Mouse (Mus musculus): Measurements from ENCODE around the gene Comp. TPM values are rescaled to one million over a fixed set of nuclear protein-coding genes. Genes with fewer than 3 reads are reported as not detected.

The Comp gene
- polyA plus RNA-seq, 1 experiment from 2014 or later: 0.14 TPM

- Histone ChIP-seq H3K36me3 (ENCODE audit: control insufficient read depth, insufficient read depth, low read length) (no peaks in the 10 kb centered on the region), H3K4me1 (ENCODE audit: control insufficient read depth, insufficient read depth, low read length) (no peaks in the 10 kb centered on the region), H3K27ac (ENCODE audit: low read depth, low read length) (no peak overlapping the region), H3K4me3 (ENCODE audit: low read length) (no peak overlapping the region), H3K4me2 (replicated peaks; ENCODE audit: low read depth, low read length) (no peak overlapping the region), H3K9ac (ENCODE audit: low read depth, low read length) (no peak overlapping the region), H3K27me3 (ENCODE audit: control insufficient read depth, insufficient read depth, low read length) (no peaks in the 10 kb centered on the region), H3K9me3 (ENCODE audit: control insufficient read depth, low read length) (no peaks in the 10 kb centered on the region)
- WGBS: 56% methylated on average over 4 of the region's 4 CpGs
- no peak for ATAC-seq (ENCODE audit: low FRiP score, low TSS enrichment)
These were observed 12.6 kb upstream of the Comp start for GRCm38 (mm10) chr8:70360769-70361168.

GRCm38 (mm10) chr8:70361484-70362032, 11.8 kb upstream of the Comp start:
- no peak overlapping the region for H3K27ac ChIP-seq (ENCODE audit: low read depth, low read length)
- no peaks in the 10 kb centered on the region for H3K9me3 ChIP-seq (ENCODE audit: control insufficient read depth, low read length)
- H3K36me3 ChIP-seq (ENCODE audit: control insufficient read depth, insufficient read depth, low read length): no peaks in the 10 kb centered on the region
- no peak for ATAC-seq (ENCODE audit: low FRiP score, low TSS enrichment)
- no peak overlapping the region for H3K9ac ChIP-seq (ENCODE audit: low read depth, low read length)
- no peak overlapping the region for H3K4me3 ChIP-seq (ENCODE audit: low read length)
- no peak overlapping the region for H3K4me2 ChIP-seq (replicated peaks; ENCODE audit: low read depth, low read length)
- 76% methylated on average over 10 of the region's 10 CpGs for WGBS
- no peaks in the 10 kb centered on the region for H3K27me3 ChIP-seq (ENCODE audit: control insufficient read depth, insufficient read depth, low read length)
- H3K4me1 ChIP-seq (ENCODE audit: control insufficient read depth, insufficient read depth, low read length): no peaks in the 10 kb centered on the region

- no peaks in the 10 kb centered on the region for H3K27me3 ChIP-seq (ENCODE audit: control insufficient read depth, insufficient read depth, low read length)
- H3K9ac ChIP-seq (ENCODE audit: low read depth, low read length): no peak overlapping the region
- no peak overlapping the region for H3K27ac ChIP-seq (ENCODE audit: low read depth, low read length)
- H3K4me3 ChIP-seq (ENCODE audit: low read length): no peak overlapping the region
- no peak for ATAC-seq (ENCODE audit: low FRiP score, low TSS enrichment)
- WGBS: 41% methylated on average over 5 of the region's 5 CpGs
- H3K9me3 ChIP-seq (ENCODE audit: control insufficient read depth, low read length): no peaks in the 10 kb centered on the region
- H3K4me2 ChIP-seq (replicated peaks; ENCODE audit: low read depth, low read length): no peak overlapping the region
- no peaks in the 10 kb centered on the region for H3K4me1 ChIP-seq (ENCODE audit: control insufficient read depth, insufficient read depth, low read length)
- no peaks in the 10 kb centered on the region for H3K36me3 ChIP-seq (ENCODE audit: control insufficient read depth, insufficient read depth, low read length)
These were observed 9.3 kb upstream of the Comp start for GRCm38 (mm10) chr8:70364066-70364465.

GRCm38 (mm10) chr8:70366588-70366987, 6.8 kb upstream of the Comp start:
- no peaks in the 10 kb centered on the region for H3K4me1 ChIP-seq (ENCODE audit: control insufficient read depth, insufficient read depth, low read length)
- H3K9ac ChIP-seq (ENCODE audit: low read depth, low read length): peak overlapping the region; percentile 18; the same call in 1 of the 2 replicates
- H3K27me3 ChIP-seq (ENCODE audit: control insufficient read depth, insufficient read depth, low read length): peaks cover 2% of the 10 kb centered on the region; the same call in 1 of the 2 replicates
- no peak overlapping the region for H3K4me2 ChIP-seq (replicated peaks; ENCODE audit: low read depth, low read length)
- H3K9me3 ChIP-seq (ENCODE audit: control insufficient read depth, low read length): no peaks in the 10 kb centered on the region
- 71% methylated on average over 5 of the region's 5 CpGs for WGBS
- no peaks in the 10 kb centered on the region for H3K36me3 ChIP-seq (ENCODE audit: control insufficient read depth, insufficient read depth, low read length)
- H3K4me3 ChIP-seq (ENCODE audit: low read length): no peak overlapping the region
- no peak for ATAC-seq (ENCODE audit: low FRiP score, low TSS enrichment)
- H3K27ac ChIP-seq (ENCODE audit: low read depth, low read length): no peak overlapping the region

GRCm38 (mm10) chr8:70370476-70370875, 2.9 kb upstream of the Comp start:
- Histone ChIP-seq H3K36me3 (ENCODE audit: control insufficient read depth, insufficient read depth, low read length) (no peaks in the 10 kb centered on the region), H3K27me3 (ENCODE audit: control insufficient read depth, insufficient read depth, low read length) (peaks cover 41% of the 10 kb centered on the region), H3K9me3 (ENCODE audit: control insufficient read depth, low read length) (no peaks in the 10 kb centered on the region), H3K4me1 (ENCODE audit: control insufficient read depth, insufficient read depth, low read length) (peaks cover 13% of the 10 kb centered on the region), H3K27ac (ENCODE audit: low read depth, low read length) (no peak overlapping the region), H3K4me2 (replicated peaks; ENCODE audit: low read depth, low read length) (no peak overlapping the region), H3K4me3 (ENCODE audit: low read length) (no peak overlapping the region), H3K9ac (ENCODE audit: low read depth, low read length) (no peak overlapping the region)
- 82% methylated on average over 7 of the region's 7 CpGs for WGBS
- no peak for ATAC-seq (ENCODE audit: low FRiP score, low TSS enrichment)

- 33% methylated on average over 6 of the region's 6 CpGs for WGBS
- Histone ChIP-seq H3K27ac (ENCODE audit: low read depth, low read length) (no peak overlapping the region), H3K9me3 (ENCODE audit: control insufficient read depth, low read length) (no peaks in the 10 kb centered on the region), H3K36me3 (ENCODE audit: control insufficient read depth, insufficient read depth, low read length) (no peaks in the 10 kb centered on the region), H3K4me3 (ENCODE audit: low read length) (no peak overlapping the region), H3K4me2 (replicated peaks; ENCODE audit: low read depth, low read length) (no peak overlapping the region), H3K27me3 (ENCODE audit: control insufficient read depth, insufficient read depth, low read length) (peaks cover 56% of the 10 kb centered on the region), H3K9ac (ENCODE audit: low read depth, low read length) (no peak overlapping the region), H3K4me1 (ENCODE audit: control insufficient read depth, insufficient read depth, low read length) (peaks cover 18% of the 10 kb centered on the region)
- ATAC-seq (ENCODE audit: low FRiP score, low TSS enrichment): no peak
These were observed 1.4 kb upstream of the Comp start for GRCm38 (mm10) chr8:70371951-70372350.

- Histone ChIP-seq H3K27ac (ENCODE audit: low read depth, low read length) (no peak overlapping the region), H3K9ac (ENCODE audit: low read depth, low read length) (no peak overlapping the region), H3K4me1 (ENCODE audit: control insufficient read depth, insufficient read depth, low read length) (peaks cover 18% of the 10 kb centered on the region), H3K4me3 (ENCODE audit: low read length) (peak overlapping the region; percentile 40), H3K9me3 (ENCODE audit: control insufficient read depth, low read length) (no peaks in the 10 kb centered on the region), H3K4me2 (replicated peaks; ENCODE audit: low read depth, low read length) (peak overlapping the region; percentile 42), H3K36me3 (ENCODE audit: control insufficient read depth, insufficient read depth, low read length) (no peaks in the 10 kb centered on the region), H3K27me3 (ENCODE audit: control insufficient read depth, insufficient read depth, low read length) (peaks cover 75% of the 10 kb centered on the region)
- WGBS: under 1% methylated on average over 52 of the region's 53 CpGs
- peak; percentile 78 for ATAC-seq (ENCODE audit: low FRiP score, low TSS enrichment)
These were observed 1.1 kb downstream of the Comp start for GRCm38 (mm10) chr8:70374318-70374927.

- peak overlapping the region; percentile 40 for H3K4me3 ChIP-seq (ENCODE audit: low read length)
- H3K9ac ChIP-seq (ENCODE audit: low read depth, low read length): no peak overlapping the region
- H3K4me2 ChIP-seq (replicated peaks; ENCODE audit: low read depth, low read length): no peak overlapping the region
- WGBS: 6% methylated on average over 35 of the region's 35 CpGs
- H3K4me1 ChIP-seq (ENCODE audit: control insufficient read depth, insufficient read depth, low read length): peaks cover 18% of the 10 kb centered on the region
- peaks cover 75% of the 10 kb centered on the region for H3K27me3 ChIP-seq (ENCODE audit: control insufficient read depth, insufficient read depth, low read length)
- H3K9me3 ChIP-seq (ENCODE audit: control insufficient read depth, low read length): no peaks in the 10 kb centered on the region
- H3K27ac ChIP-seq (ENCODE audit: low read depth, low read length): no peak overlapping the region
- ATAC-seq (ENCODE audit: low FRiP score, low TSS enrichment): no peak; the same call in 1 of the 2 replicates
- H3K36me3 ChIP-seq (ENCODE audit: control insufficient read depth, insufficient read depth, low read length): no peaks in the 10 kb centered on the region
These were observed 2.0 kb downstream of the Comp start for GRCm38 (mm10) chr8:70375212-70375859.

- no peak for ATAC-seq (ENCODE audit: low FRiP score, low TSS enrichment)
These were observed 3.0 kb downstream of the Comp start for GRCm38 (mm10) chr8:70376275-70376741.

More at GRCm38 (mm10) chr8:70376275-70376741, 3.0 kb downstream of the Comp start:
- Histone ChIP-seq H3K4me2 (replicated peaks; ENCODE audit: low read depth, low read length) (peak overlapping the region; percentile 17; the same call in 1 of the 2 replicates), H3K9me3 (ENCODE audit: control insufficient read depth, low read length) (no peaks in the 10 kb centered on the region), H3K4me3 (ENCODE audit: low read length) (peak overlapping the region; percentile 40), H3K4me1 (ENCODE audit: control insufficient read depth, insufficient read depth, low read length) (peaks cover 18% of the 10 kb centered on the region), H3K36me3 (ENCODE audit: control insufficient read depth, insufficient read depth, low read length) (no peaks in the 10 kb centered on the region), H3K9ac (ENCODE audit: low read depth, low read length) (no peak overlapping the region), H3K27me3 (ENCODE audit: control insufficient read depth, insufficient read depth, low read length) (peaks cover 75% of the 10 kb centered on the region), H3K27ac (ENCODE audit: low read depth, low read length) (no peak overlapping the region)
- 8% methylated on average over 37 of the region's 37 CpGs for WGBS
